Mouse (Mus musculus): ENCODE data around the gene Ptprk.

DNA sequence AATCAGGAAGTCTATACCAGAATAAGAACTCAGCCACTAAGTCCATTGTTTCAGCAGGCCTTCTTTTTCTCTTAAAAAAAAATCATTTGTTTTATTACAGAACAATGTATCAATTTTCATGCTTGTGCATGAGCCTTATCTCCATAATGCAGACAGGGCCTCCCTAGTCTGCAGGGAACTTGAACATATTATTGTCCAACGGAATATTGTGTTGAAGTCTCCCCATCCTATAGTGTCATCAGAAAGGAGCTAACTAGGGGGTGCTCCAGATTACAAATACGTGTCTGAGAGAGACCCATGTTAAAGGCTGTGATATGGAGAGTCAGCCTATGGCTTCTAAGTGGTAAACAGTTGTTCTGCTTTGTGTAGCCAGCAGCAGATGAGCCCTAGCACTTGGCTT lies 543.4 kb downstream of the Ptprk start:
- TF ChIP-seq POLR2A (IDR thresholded peaks at IDR 0.05; ENCODE audit: insufficient read length, low read depth) = no peak
- TF ChIP-seq TCF3 (IDR thresholded peaks at IDR 0.05; ENCODE audit: insufficient read length, low read depth) = no peak
- TF ChIP-seq MYOD1 (IDR thresholded peaks at IDR 0.05; ENCODE audit: control insufficient read depth in 1 of 3, insufficient read length in 2 of 3, low read depth in 2 of 3) = no peak
- TF ChIP-seq TCF12 (IDR thresholded peaks at IDR 0.05; ENCODE audit: insufficient read depth, poor library complexity, severe bottlenecking) = no peak
- no peak for TF ChIP-seq E2F4 (IDR thresholded peaks at IDR 0.05; ENCODE audit: insufficient read depth)
- TF ChIP-seq CEBPB (IDR thresholded peaks at IDR 0.05; ENCODE audit: insufficient read depth, poor library complexity, severe bottlenecking) = no peak
- no peak for TF ChIP-seq MAX (IDR thresholded peaks at IDR 0.05; ENCODE audit: low read depth)
- TF ChIP-seq USF1 (IDR thresholded peaks at IDR 0.05; ENCODE audit: low read depth) = no peak
- no peak for TF ChIP-seq POLR2AphosphoS2 (IDR thresholded peaks at IDR 0.05; ENCODE audit: insufficient read length, low read depth)
- no peak for TF ChIP-seq MYOG (IDR thresholded peaks at IDR 0.05; ENCODE audit: control insufficient read depth in 1 of 3, insufficient read depth in 1 of 3, insufficient read length in 2 of 3, low read depth in 2 of 3)

All from myocyte (in vitro differentiated cells).